Mouse (Mus musculus) embryonic facial prominence, embryonic 13.5 days (tissue): Measurements from ENCODE around the gene Ino80b. TPM values are rescaled to one million over a fixed set of nuclear protein-coding genes. Genes with fewer than 3 reads are reported as not detected.

Experiments used
- ATAC-seq: fragments of 200-750 bp; cut with Nextera tagmentation; 2 replicates; pipeline ENCODE4 v1.8.0; 2017; ENCODE audit warnings: low read depth; ENCODE audit not compliant: insufficient number of reproducible peaks, insufficient read depth, low FRiP score, low TSS enrichment
- H3K27ac ChIP-seq: fragments of 300-500 bp; sonication (generic); 2 replicates; pipeline ENCODE4 v1.5.1; 2015; ENCODE audit warnings: moderate library complexity, mild to moderate bottlenecking, inconsistent platforms
- H3K27me3 ChIP-seq: fragments of 300-500 bp; sonication (generic); 2 replicates; pipeline ENCODE4 v1.6.1; 2015; ENCODE audit warnings: mild to moderate bottlenecking, inconsistent platforms
- H3K36me3 ChIP-seq: fragments of 300-500 bp; sonication (generic); 2 replicates; pipeline ENCODE4 v1.6.1; 2015; ENCODE audit warnings: mild to moderate bottlenecking, inconsistent platforms
- H3K4me1 ChIP-seq: fragments of 300-500 bp; sonication (generic); 2 replicates; pipeline ENCODE4 v1.6.1; 2015; ENCODE audit warnings: inconsistent platforms
- H3K4me2 ChIP-seq: fragments of 300-500 bp; sonication (generic); 2 replicates; pipeline ENCODE4 v1.6.1; 2015; ENCODE audit warnings: moderate library complexity, mild to moderate bottlenecking, inconsistent platforms
- H3K4me3 ChIP-seq: fragments of 300-500 bp; sonication (generic); 2 replicates; pipeline ENCODE4 v1.5.1; 2015; ENCODE audit warnings: mild to moderate bottlenecking, inconsistent platforms
- H3K9ac ChIP-seq: fragments of 300-500 bp; sonication (generic); 2 replicates; pipeline ENCODE4 v1.6.1; 2015; ENCODE audit warnings: mild to moderate bottlenecking, inconsistent platforms
- H3K9me3 ChIP-seq: fragments of 300-500 bp; sonication (generic); 2 replicates; pipeline ENCODE4 v1.6.1; 2016; ENCODE audit warnings: inconsistent platforms
- whole genome bisulfite sequencing: fragments of 180-500 bp; shearing (Covaris S2); methylation state at CpG from one replicate; pipeline ENCODE4 v1.1.7; 2015; ENCODE audit warnings: mixed read lengths; 5-methylcytosine and 5-hydroxymethylcytosine counted together
- microRNA counts: library from miRNA; unstranded; fragments of <30 nt; microRNA quantifications from one replicate; lab custom pipeline; 2016
- microRNA-seq: library from miRNA; unstranded; fragments of <30 nt; microRNA quantifications from one replicate; pipeline ENCODE4, GENCODE M21; 2016
- polyA plus RNA-seq: library from polyadenylated mRNA; unstranded; fragments of >200 nt; fragmentation: Nextera tagmentation; extraction: Ambion mirVana; gene quantifications from 2 replicates; pipeline ENCODE4 v1.2.1, GENCODE M21; 2015

Gene Ino80b
- polyA plus RNA-seq, 1 experiment from 2014 or later: 13.9 TPM

GRCm38 (mm10) chr6:83074979-83075378, 50.3 kb downstream of the Ino80b start:
- Histone ChIP-seq H3K4me3 (no peak overlapping the region), H3K36me3 (peaks cover 5% of the 10 kb centered on the region), H3K27me3 (peaks cover 64% of the 10 kb centered on the region), H3K4me2 (no peak overlapping the region), H3K4me1 (peaks cover 35% of the 10 kb centered on the region), H3K9ac (no peak overlapping the region), H3K27ac (no peak overlapping the region), H3K9me3 (no peaks in the 10 kb centered on the region)
- 22% methylated on average over 2 of the region's 2 CpGs for WGBS
- no peak for ATAC-seq

MicroRNA genes within 50 kb of the gene (microRNA counts, 519-probe panel; counts per million panel counts)
- 236 counts per million, percentile 44 among the panel's probes with 10 or more counts for microRNA mmu-miR-3470a+mmu-miR-3470b (lab: Ali Mortazavi, UCI)

Small RNA genes within 50 kb of the gene (microRNA-seq; reads per million reads assigned to microRNA genes)
- gene Mir3470a: not detected

Other genes with a start within 250 kb of the Ino80b start
- gene Sema4f, start 185.7 kb downstream of the Ino80b start, polyA plus RNA-seq: 6.5 and 7.2 TPM in 2 replicates
- gene M1ap, start 178.5 kb downstream of the Ino80b start, polyA plus RNA-seq: 0.25 and 0.88 TPM in 2 replicates
- 11.5 and 12.8 TPM in 2 replicates for gene Dok1, start 92.0 kb downstream of the Ino80b start, polyA plus RNA-seq
- gene Loxl3, start 91.3 kb downstream of the Ino80b start, polyA plus RNA-seq: 20.9 and 24.1 TPM in 2 replicates
- gene Aup1, start 70.9 kb downstream of the Ino80b start, polyA plus RNA-seq: 177 and 206 TPM in 2 replicates
- gene Htra2, start 70.2 kb downstream of the Ino80b start, polyA plus RNA-seq: 72.6 and 75.4 TPM in 2 replicates
- 1.3 TPM in 2 replicates for gene Dqx1, start 67.6 kb downstream of the Ino80b start, polyA plus RNA-seq
- gene Tlx2, start 55.1 kb downstream of the Ino80b start, polyA plus RNA-seq: 0.31 and 0.67 TPM in 2 replicates
- 44.3 and 47.5 TPM in 2 replicates for gene Pcgf1, start 47.6 kb downstream of the Ino80b start, polyA plus RNA-seq
- 0.27 and 0.56 TPM in 2 replicates for gene Lbx2, start 39.1 kb downstream of the Ino80b start, polyA plus RNA-seq
- 2.9 and 3.5 TPM in 2 replicates for gene Ccdc142, start 23.8 kb downstream of the Ino80b start, polyA plus RNA-seq
- 3.3 and 3.5 TPM in 2 replicates for gene Gm42688, start 23.8 kb downstream of the Ino80b start, polyA plus RNA-seq
- gene Mrpl53, start 16.4 kb downstream of the Ino80b start, polyA plus RNA-seq: 137 and 151 TPM in 2 replicates
- 45.0 and 45.6 TPM in 2 replicates for gene Mogs, start 9.9 kb downstream of the Ino80b start, polyA plus RNA-seq
- 144 and 172 TPM in 2 replicates for gene Wbp1, start 3.9 kb downstream of the Ino80b start, polyA plus RNA-seq
- gene Rtkn, start 10.0 kb upstream of the Ino80b start, polyA plus RNA-seq: 46.7 and 51.8 TPM in 2 replicates
- gene Wdr54, start 31.0 kb upstream of the Ino80b start, polyA plus RNA-seq: 7.1 and 7.9 TPM in 2 replicates
- 2.0 and 2.8 TPM in 2 replicates for gene 1700003E16Rik, start 31.0 kb upstream of the Ino80b start, polyA plus RNA-seq
- gene Dctn1, start 40.5 kb upstream of the Ino80b start, polyA plus RNA-seq: 87.7 and 90.0 TPM in 2 replicates
- 0.15 and 0.20 TPM in 2 replicates for gene Slc4a5, start 94.4 kb upstream of the Ino80b start, polyA plus RNA-seq
- gene Mthfd2, start 200.5 kb upstream of the Ino80b start, polyA plus RNA-seq: 36.3 and 37.0 TPM in 2 replicates
- gene Mob1a, start 200.6 kb upstream of the Ino80b start, polyA plus RNA-seq: 60.1 and 65.1 TPM in 2 replicates
- gene Bola3, start 223.7 kb upstream of the Ino80b start, polyA plus RNA-seq: 115 and 121 TPM in 2 replicates